Mouse (Mus musculus) T-helper 17 cell (primary cell): ENCODE measurements around the gene Noct.
"Not testable (repeated sequence)": the region's sequence is repeated elsewhere in the genome, so short reads cannot be mapped to it uniquely, and the experiment has no call there.

Source experiments
- in situ Hi-C, 2 experiments: fragments of 300-600 bp; cut with MboI, MseI; formaldehyde crosslinking; loops; 1 replicate in 1 of 2; 2 replicates in 1 of 2; pipeline ENCODE4 v1.15.1; 2025; ENCODE audit warnings: high pct_unique_total_duplicates in 2 of 2

The Noct gene

DNA sequence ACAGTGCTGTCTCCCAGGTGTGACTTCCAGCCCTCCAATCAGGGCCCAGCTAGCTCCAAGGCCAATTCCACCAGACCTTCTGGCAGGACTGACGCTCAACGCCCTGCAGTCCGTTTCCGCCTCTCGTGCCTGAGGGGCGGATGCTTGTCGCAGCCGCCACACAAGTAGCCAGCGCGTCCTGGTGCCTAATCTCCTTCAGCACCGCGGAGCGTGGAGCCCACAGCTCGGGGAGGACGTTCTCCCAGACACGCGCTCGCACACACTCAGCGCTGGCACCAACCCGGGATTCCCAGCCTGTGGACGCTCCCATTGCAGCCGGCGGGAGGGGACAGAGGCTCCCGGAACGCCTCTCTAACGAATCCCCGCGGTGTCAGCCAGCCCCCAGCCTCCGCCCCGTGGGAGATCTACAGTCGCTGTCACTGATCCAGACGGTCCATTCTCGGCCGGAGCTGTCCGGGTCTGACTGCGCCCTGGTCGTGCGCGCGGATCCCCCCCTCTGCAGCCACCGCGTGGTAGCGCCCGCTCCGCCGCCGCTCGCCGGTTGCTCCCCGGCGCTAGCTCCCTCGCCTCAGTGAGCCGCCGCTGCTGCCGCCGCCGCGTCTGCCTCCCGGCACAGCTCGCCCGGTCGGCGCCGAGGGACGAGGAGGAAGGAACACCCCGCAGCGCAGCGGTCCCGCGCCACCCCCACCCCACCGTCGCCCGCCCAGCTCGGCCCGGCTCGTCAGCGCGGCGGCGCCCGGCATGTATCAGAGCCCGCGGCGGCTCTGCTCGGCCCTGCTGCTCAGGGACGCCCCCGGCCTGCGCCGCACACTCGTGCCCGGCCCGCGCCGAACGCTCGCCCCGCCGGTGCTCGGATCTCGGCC is at the start of gene Noct:
Gene Noct, plus strand, starts transcription at position 85 of the 863 bp plus-strand sequence.
- in situ Hi-C loops = loop anchor here in 1 of 2 experiments (5.0 to 25.0 kb wide), 3 partner anchors 32 to 487 kb away; no protein-coding TSS in a partner anchor

- in situ Hi-C loops = no loop called here
Measured at GRCm38 (mm10) chr3:51178158-51178557, 46.1 kb upstream of the Noct start.

DNA sequence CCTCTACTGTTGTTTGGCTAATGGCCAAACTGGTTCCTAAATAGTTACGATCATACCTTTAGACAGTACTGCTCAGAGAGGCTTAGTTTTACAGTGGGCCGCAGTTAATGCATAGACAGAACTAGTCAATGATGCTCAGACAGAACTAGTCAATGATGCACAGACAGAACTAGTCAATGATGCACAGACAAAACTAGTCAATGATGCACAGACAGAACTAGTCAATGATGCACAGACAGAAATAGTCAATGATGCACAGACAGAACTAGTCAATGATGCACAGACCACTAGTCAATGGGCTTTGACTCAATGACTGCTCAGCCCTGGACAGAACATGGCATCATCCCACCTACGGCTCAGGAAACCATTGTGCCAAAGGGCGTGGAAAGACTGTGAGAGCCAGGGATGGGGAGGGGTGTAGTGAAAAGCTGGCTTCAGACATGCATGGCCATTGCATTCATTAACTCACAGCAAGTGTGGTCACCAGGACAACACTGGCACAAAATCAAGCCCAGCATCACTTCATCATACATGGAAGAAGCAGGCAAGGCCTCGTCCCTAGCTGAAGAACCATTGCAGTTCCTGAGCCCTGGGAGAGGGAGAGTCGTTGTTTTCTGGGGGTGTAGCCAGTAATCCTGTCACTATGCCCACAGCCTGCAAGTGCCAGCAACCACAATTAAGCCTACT is 44.6 kb upstream of the Noct start:
- in situ Hi-C loops = no loop called here

DNA sequence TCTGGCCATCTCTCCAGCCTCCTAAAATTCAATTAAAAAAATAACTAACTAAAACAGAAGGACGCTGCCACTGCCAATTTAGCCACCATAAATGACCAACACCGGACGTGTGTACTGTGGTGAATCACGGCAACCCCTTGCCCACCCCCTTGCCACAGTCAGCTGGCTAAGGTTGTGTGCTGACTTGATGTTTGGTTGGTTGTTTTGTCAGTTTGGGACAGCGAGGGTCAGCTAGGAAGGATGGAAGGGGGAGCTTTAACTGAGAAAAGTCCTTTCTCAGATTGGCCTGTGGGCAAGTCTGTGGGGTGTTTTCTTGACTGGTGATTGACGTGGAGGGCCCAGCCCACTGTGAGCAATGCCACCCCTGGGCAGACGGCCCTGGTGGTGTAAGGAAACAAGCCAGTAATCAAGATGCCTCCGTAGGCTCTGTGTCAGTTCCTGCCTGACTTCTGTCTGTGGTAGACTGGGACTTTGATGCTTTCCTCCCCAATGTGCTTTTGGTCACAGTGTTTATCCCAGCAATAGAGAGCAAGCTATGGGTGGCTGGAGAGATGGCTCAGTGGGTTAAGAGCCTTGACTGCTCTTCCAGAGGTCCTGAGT is 43.8 kb upstream of the Noct start:
- in situ Hi-C loops = no loop called here

DNA sequence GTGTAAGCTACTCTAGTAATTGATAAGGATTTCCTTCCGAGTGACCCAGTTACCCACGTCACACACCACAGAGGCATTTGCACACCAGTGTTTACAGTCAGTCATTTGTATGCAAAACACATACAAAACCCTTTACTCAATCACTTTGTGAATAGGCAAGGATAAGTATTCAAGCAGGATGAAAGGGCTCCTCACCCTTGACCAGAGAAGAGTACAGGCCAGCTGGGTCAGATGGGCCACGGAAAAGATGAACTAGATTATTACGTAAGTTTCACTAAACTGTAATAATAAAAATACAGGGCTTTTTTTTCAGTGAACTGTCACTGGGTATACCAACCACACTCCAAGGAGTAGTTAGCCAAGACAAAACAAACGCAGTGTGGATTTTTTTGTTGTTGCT is 41.8 kb upstream of the Noct start:
- in situ Hi-C loops = no loop called here

DNA sequence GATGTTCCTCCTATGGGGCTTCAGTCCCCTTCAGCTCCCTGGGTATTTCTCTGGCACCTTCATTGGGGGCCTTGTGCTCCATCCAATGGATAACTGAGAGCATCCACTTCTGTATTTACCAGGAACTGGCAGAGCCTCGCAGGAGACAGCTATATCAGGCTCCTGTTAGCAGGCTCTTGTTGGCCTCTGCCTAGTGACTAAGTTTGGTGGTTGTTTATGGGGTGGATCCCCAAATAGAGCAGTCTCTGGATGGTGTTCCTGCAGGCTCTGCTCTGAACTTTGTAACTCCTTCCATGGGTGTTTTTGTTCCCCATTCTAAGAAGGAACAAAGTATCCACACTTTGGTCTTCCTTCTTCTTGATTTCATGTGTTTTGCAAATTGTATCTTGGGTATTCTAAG is 40.7 kb upstream of the Noct start:
- in situ Hi-C loops = not testable (repeated sequence)

DNA sequence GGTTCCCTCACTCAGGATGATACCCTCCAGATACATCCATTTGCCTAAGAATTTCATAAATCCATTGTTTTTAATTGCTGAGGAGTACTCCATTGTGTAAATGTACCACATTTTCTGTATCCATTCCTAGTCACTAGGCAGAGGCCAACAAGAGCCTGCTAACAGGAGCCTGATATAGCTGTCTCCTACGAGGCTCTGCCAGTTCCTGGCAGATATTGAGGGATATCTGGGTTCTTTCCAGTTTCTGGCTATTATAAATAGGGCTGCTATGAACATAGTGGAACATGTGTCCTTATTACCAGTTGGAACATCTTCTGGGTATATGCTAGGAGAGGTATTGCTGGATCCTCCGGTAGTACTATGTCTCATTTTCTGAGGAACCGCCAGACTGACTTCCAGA is 40.3 kb upstream of the Noct start:
- in situ Hi-C loops = not testable (repeated sequence)

GRCm38 (mm10) chr3:51184715-51185114 is 39.5 kb upstream of the Noct start:
- in situ Hi-C loops = no loop called here

- in situ Hi-C loops = no loop called here
Measured at GRCm38 (mm10) chr3:51185406-51185805, 38.8 kb upstream of the Noct start.

GRCm38 (mm10) chr3:51194075-51194474 is 30.2 kb upstream of the Noct start:
- in situ Hi-C loops = loop anchor here in 1 of 2 experiments (5.0 kb wide), 1 partner anchor 33 kb away; no protein-coding TSS in a partner anchor

GRCm38 (mm10) chr3:51195321-51195720 is 28.9 kb upstream of the Noct start:
- in situ Hi-C loops = no loop called here

DNA sequence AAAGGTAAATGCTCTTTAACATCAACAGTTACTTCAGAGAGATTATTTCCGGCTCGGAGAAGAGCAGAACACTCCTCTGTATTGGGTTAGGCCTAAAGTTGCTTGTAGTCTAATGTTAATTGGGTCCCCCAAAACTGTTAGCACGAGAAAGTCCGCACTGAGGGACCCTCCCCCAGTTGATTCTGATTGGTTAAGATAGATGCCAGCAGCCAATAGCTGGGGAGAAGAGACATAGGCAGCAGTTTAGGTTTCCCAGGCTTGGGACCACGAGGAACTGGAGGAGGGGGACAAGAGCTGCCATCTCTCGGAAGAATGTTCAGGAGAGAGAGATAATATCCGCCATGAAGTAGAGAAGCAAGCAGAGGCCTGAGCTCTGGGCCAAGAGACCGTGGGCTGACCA is 28.5 kb upstream of the Noct start:
- in situ Hi-C loops = no loop called here

DNA sequence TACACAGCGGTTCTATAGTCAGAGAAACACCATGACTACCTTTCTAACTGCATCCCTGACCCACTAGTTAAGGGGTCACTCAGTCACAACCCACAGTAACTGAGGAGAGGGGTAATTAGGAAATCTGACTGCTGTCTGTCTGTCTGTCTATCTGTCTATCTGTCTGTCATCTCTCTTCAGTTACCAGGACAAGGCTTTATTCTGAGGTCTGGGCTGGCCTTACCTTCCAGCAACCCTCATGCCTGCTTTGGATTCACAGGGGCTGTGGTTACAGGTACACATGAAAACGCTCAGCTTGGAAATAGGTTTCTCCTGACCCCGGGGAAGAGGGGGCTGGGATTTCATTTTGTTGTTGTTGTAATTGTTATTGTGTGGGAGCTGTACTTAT is 27.5 kb upstream of the Noct start:
- in situ Hi-C loops = no loop called here

GRCm38 (mm10) chr3:51197112-51197731 is 27.0 kb upstream of the Noct start:
- in situ Hi-C loops = no loop called here

DNA sequence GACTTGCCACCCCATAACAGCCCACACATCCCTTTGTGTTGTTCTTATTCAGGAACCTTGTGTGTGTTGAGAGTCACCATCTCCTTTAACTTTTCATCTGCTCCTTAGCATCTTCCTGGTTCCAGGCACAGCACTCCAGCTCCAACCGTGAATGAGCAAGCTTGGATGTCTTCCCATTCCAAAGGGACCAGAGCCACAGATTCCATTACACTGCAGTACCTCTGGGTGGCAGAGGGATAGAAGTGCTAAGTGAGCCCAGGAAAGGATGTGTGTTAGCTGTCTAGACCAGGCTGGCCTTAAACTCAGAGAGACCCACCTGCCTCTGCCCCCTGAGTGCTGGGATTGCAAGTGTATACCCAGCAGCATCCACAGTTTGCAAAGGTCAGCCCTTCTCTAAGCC is 26.0 kb upstream of the Noct start:
- in situ Hi-C loops = no loop called here

GRCm38 (mm10) chr3:51199130-51199529 is 25.1 kb upstream of the Noct start:
- in situ Hi-C loops = no loop called here

DNA sequence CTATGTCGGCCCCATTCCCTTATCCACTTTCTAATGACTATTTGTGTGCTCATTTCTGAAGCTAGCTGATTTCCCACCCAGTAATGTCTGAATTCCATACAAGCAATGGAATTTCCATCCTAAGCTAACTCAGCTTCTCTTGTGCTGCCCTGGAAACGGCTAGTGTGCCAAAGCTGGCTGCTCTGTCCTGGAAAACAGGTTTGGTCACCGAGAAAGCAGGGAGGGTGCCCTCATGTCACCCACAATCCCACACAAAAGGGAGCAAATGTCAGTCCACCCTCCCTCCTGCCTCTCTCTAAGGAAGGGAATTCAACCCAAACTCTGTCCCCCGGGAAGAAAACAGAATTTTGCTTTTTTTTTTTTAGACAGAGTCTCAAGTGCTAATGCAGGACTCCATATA is 23.9 kb upstream of the Noct start:
- in situ Hi-C loops = loop anchor here in 1 of 2 experiments (25.0 kb wide), 1 partner anchor 463 kb away; no protein-coding TSS in a partner anchor

- in situ Hi-C loops = loop anchor here in 1 of 2 experiments (25.0 kb wide), 1 partner anchor 464 kb away; no protein-coding TSS in a partner anchor
Measured at GRCm38 (mm10) chr3:51200894-51201293, 23.4 kb upstream of the Noct start.

- in situ Hi-C loops = loop anchor here in 1 of 2 experiments (25.0 kb wide), 1 partner anchor 465 kb away; no protein-coding TSS in a partner anchor
Measured at GRCm38 (mm10) chr3:51201986-51202385, 22.3 kb upstream of the Noct start.

- in situ Hi-C loops = loop anchor here in 1 of 2 experiments (25.0 kb wide), 1 partner anchor 465 kb away; no protein-coding TSS in a partner anchor
Measured at GRCm38 (mm10) chr3:51202491-51202987, 21.7 kb upstream of the Noct start.

- in situ Hi-C loops = loop anchor here in 1 of 2 experiments (25.0 kb wide), 1 partner anchor 467 kb away; no protein-coding TSS in a partner anchor
Measured at GRCm38 (mm10) chr3:51203906-51204305, 20.3 kb upstream of the Noct start.
